Mouse (Mus musculus): ENCODE results near the gene Asic1.

DNA sequence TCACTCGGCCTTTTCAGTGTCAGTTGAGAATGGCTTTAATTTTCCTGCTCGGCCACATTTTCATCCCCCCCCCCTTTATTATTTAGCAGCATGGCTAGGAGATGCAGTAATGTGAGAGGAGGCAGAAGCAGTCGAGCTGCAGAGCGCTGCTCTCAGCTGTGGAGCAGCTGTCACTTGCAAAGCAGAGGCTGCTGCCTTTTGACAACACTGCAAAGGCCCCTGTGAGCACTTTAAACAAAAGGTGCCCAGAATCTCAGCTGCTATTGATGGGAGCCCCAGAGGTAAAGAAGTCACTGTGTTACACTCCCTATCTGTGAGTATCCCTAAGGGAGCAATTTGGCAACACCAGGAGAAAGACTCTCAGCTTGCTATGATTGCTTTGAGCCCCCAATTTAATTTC is 21.8 kb upstream of the Asic1 start:
- TF ChIP-seq POLR2AphosphoS2 (IDR thresholded peaks at IDR 0.05; ENCODE audit: low read length) (no peak), MXI1 (IDR thresholded peaks at IDR 0.05; ENCODE audit: low read depth, low read length) (no peak), ZNF384 (IDR thresholded peaks at IDR 0.05; ENCODE audit: low read depth, low read length) (no peak), USF1 (IDR thresholded peaks at IDR 0.05; ENCODE audit: low read depth, low read length) (no peak), SIN3A (IDR thresholded peaks at IDR 0.05; ENCODE audit: low read length) (no peak), POLR2AphosphoS5 (IDR thresholded peaks at IDR 0.05; ENCODE audit: borderline replicate concordance, low read depth, low read length) (no peak), KAT2A (conservative IDR thresholded peaks at IDR 0.05; ENCODE audit: low read depth, low read length) (no peak), ZC3H11A (IDR thresholded peaks at IDR 0.05; ENCODE audit: low read depth, low read length) (no peak), NELFE (IDR thresholded peaks at IDR 0.05; ENCODE audit: low read depth, low read length) (no peak), GABPA (IDR thresholded peaks at IDR 0.05; ENCODE audit: low read depth, low read length) (no peak), CHD1 (IDR thresholded peaks at IDR 0.05; ENCODE audit: low read depth, low read length) (no peak), POLR2A (IDR thresholded peaks at IDR 0.05; ENCODE audit: control insufficient read depth in 1 of 2, insufficient read depth in 1 of 2, low read depth in 1 of 2, low read length in 2 of 2, poor library complexity in 1 of 2) (no peak)

Measured in MEL (cell line).